Mouse (Mus musculus): ENCODE data around the gene Eml3.
A peak's percentile ranks its signal among the peaks of the same experiment; 100 is the strongest.
"Not testable (repeated sequence)": the region's sequence is repeated elsewhere in the genome, so short reads cannot be mapped to it uniquely, and the experiment has no call there.

Gene Eml3

DNA sequence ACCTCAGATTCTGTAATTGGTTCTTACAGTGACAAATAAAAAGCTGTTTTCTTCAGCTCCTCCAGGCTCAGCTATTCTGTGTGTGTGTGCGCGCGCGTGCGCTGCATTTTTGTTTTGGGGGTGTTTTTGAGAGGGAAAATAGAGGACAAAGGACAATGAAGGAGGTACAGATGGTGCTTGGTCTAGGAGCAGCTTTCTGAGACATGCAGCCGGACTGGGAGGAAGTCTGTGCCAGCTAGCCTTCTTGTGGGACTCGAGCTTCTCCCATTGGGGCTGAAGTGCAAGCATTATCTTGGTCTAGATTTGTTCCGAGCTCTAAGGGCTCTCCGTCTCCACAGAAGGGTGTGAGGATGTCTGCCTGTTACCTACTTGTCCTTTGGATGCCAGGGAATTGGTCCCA lies 22.9 kb downstream of the Eml3 start:
- no peak for DNase-seq (ENCODE audit: low read depth)

- peak; percentile 97 for DNase-seq (ENCODE audit: low read depth)
Measured at GRCm38 (mm10) chr19:8953135-8954039, 24.0 kb downstream of the Eml3 start, which contains the start of gene Tut1. TSS of gene Tut1 (plus strand) at chr19:8953847.

- no peak for DNase-seq (ENCODE audit: low read depth)
Measured at GRCm38 (mm10) chr19:8954171-8954570, 24.8 kb downstream of the Eml3 start.

GRCm38 (mm10) chr19:8962256-8962655 lies 32.9 kb downstream of the Eml3 start:
- no peak for DNase-seq (ENCODE audit: low read depth)

DNA sequence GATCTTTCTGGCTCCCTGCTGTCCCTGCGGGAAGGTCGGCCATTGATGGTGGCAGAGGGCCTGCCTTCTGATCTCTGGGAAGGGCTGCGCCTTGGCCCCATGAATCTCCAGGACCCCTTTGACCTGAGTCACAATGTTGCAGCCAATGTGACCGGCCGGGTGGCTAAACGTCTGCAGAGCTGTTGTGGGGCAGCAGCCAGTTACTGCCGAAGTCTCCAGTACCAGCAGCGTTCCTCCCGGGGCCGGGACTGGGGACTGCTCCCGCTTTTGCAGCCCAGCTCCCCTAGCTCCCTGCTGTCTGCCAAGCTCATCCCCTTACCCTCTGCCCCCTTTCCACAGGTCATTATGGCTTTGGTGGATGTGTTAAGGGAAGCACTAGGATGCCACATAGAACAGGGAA lies 35.7 kb downstream of the Eml3 start:
- no peak for DNase-seq (ENCODE audit: low read depth)

GRCm38 (mm10) chr19:8965771-8966170 lies 36.4 kb downstream of the Eml3 start:
- no peak for DNase-seq (ENCODE audit: low read depth)

DNA sequence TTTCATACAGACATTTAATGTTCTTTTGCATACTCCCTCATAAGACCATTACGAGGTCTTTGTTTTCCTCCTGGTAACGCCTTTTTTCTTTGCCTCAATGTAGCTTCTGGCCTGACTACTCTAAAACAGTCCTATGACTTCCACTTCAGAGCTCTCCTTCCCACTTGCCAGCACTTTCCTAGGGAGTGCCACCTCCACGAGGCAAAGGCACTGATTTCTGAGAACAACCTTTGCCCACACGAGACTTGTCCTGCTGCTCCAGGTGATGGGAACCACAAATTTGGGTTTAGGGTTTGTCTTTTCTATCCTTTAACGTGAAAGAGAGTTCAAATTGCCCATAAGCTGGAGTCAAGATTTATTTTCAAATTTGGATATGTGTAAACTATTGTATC lies 36.8 kb downstream of the Eml3 start:
- DNase-seq (ENCODE audit: low read depth), result no peak

DNA sequence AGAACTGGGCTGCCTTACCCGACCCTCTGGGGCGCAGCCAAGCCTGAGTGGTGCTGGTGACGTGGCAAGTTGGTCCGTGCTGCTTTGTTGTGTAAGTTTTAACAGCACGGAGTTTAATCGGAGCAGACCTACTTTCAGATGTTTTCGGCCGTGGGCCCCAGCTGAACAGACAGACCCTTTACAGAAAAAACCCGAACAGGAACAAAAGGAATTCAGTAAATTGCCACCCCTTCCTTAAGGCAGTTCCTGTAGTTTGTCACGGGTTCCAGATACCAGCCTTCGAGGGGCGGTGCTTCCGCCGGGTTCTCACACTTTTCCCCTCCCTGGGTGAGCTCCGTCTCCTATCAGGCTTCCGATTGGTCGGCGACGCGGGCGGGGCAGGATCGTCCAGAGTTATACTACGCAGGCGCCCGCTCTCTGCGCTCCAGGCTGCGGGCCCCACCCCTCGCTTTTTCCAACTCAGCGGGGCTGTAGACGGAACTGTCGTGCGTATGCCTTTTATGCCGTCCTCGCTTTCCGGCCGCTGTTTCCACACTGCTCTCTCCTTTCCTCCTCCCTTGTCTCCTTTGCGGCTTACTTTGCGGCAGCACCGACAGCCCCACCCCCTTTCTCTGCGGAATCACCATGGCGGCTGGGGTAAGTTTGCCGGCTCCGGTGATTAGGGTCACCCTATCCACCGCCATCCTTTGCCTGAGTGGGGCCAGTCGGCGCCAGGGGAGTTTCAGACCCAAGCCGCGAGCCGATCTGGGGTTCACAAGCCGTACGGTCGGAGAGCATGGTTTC lies 37.4 kb downstream of the Eml3 start, which contains the start of gene Eef1g:
Gene Eef1g, plus strand, starts transcription at position 452 of the 783 bp plus-strand sequence.
- DNase-seq (ENCODE audit: low read depth), result peak; percentile 96

- no peak for DNase-seq (ENCODE audit: low read depth)
Measured at GRCm38 (mm10) chr19:8967373-8967743, 38.0 kb downstream of the Eml3 start.

DNA sequence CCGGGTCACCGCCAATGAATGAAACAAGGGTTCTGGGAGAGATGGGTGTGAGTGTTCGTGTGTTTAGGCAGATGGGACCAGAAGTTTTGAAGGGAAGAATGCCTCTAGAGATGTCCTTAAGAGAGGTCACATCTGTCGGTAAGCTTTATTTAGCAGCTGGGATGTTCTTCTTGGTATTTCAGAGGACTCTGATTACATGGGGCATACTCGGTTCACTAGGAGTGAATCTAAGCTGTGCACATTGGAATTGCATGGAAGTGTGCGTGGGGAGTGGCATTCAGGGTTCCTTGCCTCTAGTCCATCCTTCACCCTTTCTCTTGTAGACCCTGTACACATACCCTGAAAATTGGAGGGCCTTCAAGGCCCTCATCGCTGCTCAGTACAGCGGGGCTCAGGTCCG lies 38.5 kb downstream of the Eml3 start:
- DNase-seq (ENCODE audit: low read depth), result no peak

- not testable (repeated sequence) for DNase-seq (ENCODE audit: low read depth)
Measured at GRCm38 (mm10) chr19:8972491-8972890, 43.1 kb downstream of the Eml3 start.

- DNase-seq (ENCODE audit: low read depth), result no peak
Measured at GRCm38 (mm10) chr19:8974638-8975037, 45.3 kb downstream of the Eml3 start.

DNA sequence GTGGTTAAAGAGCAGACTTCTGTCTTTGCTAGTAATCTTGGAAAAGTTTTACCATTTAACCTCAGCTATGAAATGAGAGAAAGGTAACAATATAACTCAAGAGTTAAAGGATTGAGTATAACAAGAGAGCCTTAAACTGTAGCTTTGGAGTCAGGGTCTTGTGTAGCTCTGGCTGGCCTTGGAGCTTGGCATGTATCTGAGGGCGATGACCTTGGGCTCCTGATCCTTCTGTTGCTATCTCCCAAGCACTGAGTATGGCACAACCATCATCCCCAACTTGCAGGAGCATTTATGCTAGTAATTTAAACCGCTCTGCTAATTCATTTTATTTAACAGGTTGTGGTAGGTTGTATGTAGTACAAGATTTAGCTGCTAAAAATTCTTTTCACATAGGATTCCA lies 46.1 kb downstream of the Eml3 start:
- DNase-seq (ENCODE audit: low read depth), result no peak

- DNase-seq (ENCODE audit: low read depth), result no peak
Measured at GRCm38 (mm10) chr19:8976535-8976934, 47.2 kb downstream of the Eml3 start.

DNA sequence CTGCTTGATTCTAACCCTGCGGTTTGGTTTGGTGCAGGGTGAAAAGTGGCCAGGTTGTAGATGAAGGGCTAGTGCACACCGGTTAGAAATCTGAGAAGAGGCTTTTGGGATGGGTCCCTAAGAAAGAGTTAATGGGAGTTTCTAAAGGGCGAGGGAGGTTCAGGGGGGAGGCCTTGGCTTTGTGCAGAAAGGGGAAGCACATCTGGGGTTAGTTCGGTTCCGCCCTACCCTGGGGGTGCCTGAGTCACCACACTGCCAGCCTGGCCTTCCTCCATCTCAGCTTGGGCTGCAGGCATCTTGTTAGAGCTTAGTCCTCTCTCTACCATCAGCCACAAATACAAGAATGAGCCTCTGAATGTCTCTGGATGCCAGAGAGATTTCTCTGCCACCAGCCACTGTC lies 51.4 kb downstream of the Eml3 start:
- DNase-seq (ENCODE audit: low read depth), result peak; percentile 55

- DNase-seq (ENCODE audit: low read depth), result no peak
Measured at GRCm38 (mm10) chr19:8981450-8982168, 52.3 kb downstream of the Eml3 start.

- no peak for DNase-seq (ENCODE audit: low read depth)
Measured at GRCm38 (mm10) chr19:8982303-8983149, 53.2 kb downstream of the Eml3 start.

- no peak for DNase-seq (ENCODE audit: low read depth)
Measured at GRCm38 (mm10) chr19:8983150-8983650, 53.8 kb downstream of the Eml3 start.

DNA sequence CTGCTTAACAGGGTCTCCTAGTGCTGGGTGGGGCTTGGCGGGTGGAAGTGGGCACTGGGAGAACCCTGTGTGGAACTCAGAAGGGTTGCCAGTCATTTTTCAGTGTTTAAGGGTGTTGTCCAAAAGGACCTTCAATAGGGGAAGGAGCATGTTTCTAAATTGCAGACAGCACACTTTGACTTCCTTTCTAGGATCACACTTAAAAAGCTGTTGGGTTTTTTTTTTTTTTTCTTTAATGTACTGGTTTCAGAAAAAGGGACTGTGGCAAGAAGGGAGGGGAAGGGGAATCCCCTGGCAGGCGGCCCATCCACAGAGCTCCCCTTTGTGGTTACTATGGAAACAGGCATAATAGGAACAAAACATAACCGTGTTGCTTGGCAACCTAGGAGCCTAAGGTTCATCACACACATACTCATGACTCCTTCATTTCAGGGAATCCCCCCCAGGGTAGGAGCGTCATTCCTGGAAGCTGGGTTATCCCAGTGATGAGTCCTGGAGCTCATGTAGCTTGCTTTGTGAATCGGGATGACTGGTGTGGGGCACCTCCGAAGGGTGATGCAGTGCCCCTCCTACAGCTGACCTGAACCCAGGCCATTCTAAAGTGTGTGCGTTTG lies 55.0 kb downstream of the Eml3 start:
- peak; percentile 83 for DNase-seq (ENCODE audit: low read depth)

GRCm38 (mm10) chr19:8985891-8986290 lies 56.5 kb downstream of the Eml3 start:
- DNase-seq (ENCODE audit: low read depth), result no peak

DNA sequence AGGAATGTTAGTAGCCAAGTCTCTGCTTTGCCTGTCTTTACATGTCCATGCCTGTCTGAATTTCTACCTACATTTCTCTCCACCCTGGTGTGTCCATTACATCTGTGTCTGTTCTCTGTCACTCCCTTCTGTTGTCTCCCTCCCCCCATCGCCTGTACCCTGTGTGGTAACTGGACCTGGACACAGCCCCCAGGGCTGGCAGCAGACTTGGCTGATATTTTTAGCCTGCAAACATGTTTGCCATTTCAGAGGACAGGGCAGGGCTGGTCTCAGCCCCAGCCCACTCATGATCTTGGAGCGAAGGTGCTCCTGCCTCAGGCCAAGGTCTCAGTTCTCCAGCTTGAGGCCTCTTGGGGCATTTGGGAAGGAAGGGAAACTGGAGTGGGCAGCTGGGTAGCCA lies 58.5 kb downstream of the Eml3 start:
- DNase-seq (ENCODE audit: low read depth), result no peak
